Mouse (Mus musculus) frontal cortex, postnatal 10 days (tissue): ENCODE measurements at regions not wholly inside any gene's neighbourhood (a gene's known extent, or its start where the extent isn't known, plus 50 kb on each side); places are given as distances from the start of the nearest gene placed in this dataset.
A peak's percentile ranks its signal among the peaks of the same experiment; 100 is the strongest.
"Not testable (repeated sequence)": the region's sequence is repeated elsewhere in the genome, so short reads cannot be mapped to it uniquely, and the experiment has no call there.

Experiments used
- DNase-seq, 2 experiments: peaks; one replicate each; pipeline ENCODE4 v3.0.0; 2022; ENCODE audit warnings: low spot score in 2 of 2, mixed read lengths in 1 of 2

GRCm38 (mm10) chr1:51411726-51412125 is 66.5 kb downstream of the Nabp1 start:
- DNase-seq = no peak

- no peak for DNase-seq
These were observed 74.6 kb downstream of the Nabp1 start for GRCm38 (mm10) chr1:51403632-51404031.

GRCm38 (mm10) chr1:51402533-51402925 is 75.7 kb downstream of the Nabp1 start:
- no peak for DNase-seq

GRCm38 (mm10) chr1:51401846-51402532 is 76.2 kb downstream of the Nabp1 start:
- DNase-seq = no peak

GRCm38 (mm10) chr1:51400541-51400940 is 77.7 kb downstream of the Nabp1 start:
- not testable (repeated sequence) for DNase-seq

- no peak for DNase-seq
These were observed 91.4 kb downstream of the Nabp1 start for GRCm38 (mm10) chr1:51386874-51387273.

GRCm38 (mm10) chr1:51384051-51384450 is 94.2 kb downstream of the Nabp1 start:
- no peak for DNase-seq

GRCm38 (mm10) chr1:51380240-51380639 is 91.3 kb downstream of the Cavin2 start:
- DNase-seq = peak in 1 of 2 experiments; percentile 9

- DNase-seq = no peak
These were observed 78.7 kb downstream of the Cavin2 start for GRCm38 (mm10) chr1:51367587-51367986.

- no peak for DNase-seq
These were observed 71.2 kb downstream of the Cavin2 start for GRCm38 (mm10) chr1:51360095-51360494.
